Mouse (Mus musculus): ENCODE measurements around the gene Tmem136. TPM values are rescaled to one million over a fixed set of nuclear protein-coding genes. Genes with fewer than 3 reads are reported as not detected.
"Not testable (repeated sequence)": the region's sequence is repeated elsewhere in the genome, so short reads cannot be mapped to it uniquely, and the experiment has no call there.

Gene Tmem136
- polyA plus RNA-seq, 1 experiment from 2014 or later, result 5.5 TPM

DNA sequence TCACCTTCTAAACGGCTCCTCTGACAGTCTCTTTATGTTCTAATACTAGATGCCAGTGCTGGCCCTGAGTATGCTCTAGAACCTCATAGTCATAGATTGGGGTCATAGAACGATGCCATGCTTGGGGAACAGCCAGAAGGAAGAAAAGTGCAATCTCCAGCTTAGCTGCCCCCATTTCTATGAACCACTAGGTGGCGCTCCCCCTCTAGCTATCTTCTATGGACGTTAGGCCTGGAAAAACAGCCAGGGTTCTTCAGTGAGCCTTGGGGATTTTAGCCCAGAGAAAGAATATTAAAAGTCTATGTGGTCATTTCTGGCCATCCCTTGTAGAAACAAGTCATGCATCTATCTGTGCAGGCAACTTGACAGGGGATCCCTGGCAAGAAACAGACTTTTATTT is 25.5 kb upstream of the Tmem136 start:
- Histone ChIP-seq H3K4me2 (replicated peaks; ENCODE audit: low read depth, low read length) (no peak overlapping the region), H3K27me3 (ENCODE audit: control insufficient read depth, insufficient read depth, low read length) (no peaks in the 10 kb centered on the region), H3K4me1 (ENCODE audit: control insufficient read depth, insufficient read depth, low read length) (no peaks in the 10 kb centered on the region), H3K36me3 (ENCODE audit: control insufficient read depth, insufficient read depth, low read length) (no peaks in the 10 kb centered on the region), H3K27ac (ENCODE audit: low read length) (no peak overlapping the region), H3K9me3 (ENCODE audit: control insufficient read depth, low read depth, low read length) (no peaks in the 10 kb centered on the region), H3K4me3 (ENCODE audit: low read depth, low read length) (no peak overlapping the region), H3K9ac (replicated peaks; ENCODE audit: low read depth, low read length) (no peak overlapping the region)
- ATAC-seq (ENCODE audit: insufficient number of reproducible peaks, insufficient read depth, low FRiP score, low read depth), result no peak
- WGBS, result 4% methylated on average over 4 of the region's 4 CpGs

DNA sequence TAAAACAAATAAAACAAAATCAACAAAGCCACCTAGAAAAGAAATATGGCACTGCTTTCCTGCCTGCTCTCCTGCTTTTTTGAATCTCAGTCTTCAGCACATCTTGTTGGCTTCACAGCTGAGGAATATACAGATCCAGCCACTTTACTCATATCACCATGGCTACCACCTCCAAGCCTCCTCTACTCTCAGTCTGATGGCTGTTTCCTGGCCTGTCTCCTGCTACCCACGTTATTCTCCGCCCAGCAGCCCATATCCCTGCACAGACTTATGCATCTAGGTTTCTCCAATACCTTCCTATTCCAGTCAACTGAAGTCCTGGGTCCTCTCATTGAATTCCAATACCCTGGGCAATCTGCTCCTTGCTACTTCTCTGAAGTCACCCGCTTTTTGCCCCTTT is 17.2 kb upstream of the Tmem136 start:
- no peak for ATAC-seq (ENCODE audit: insufficient number of reproducible peaks, insufficient read depth, low FRiP score, low read depth)
- WGBS, result 71% methylated on average over 3 of the region's 3 CpGs
- H3K4me1 ChIP-seq (ENCODE audit: control insufficient read depth, insufficient read depth, low read length), result no peaks in the 10 kb centered on the region
- no peaks in the 10 kb centered on the region for H3K9me3 ChIP-seq (ENCODE audit: control insufficient read depth, low read depth, low read length)
- no peak overlapping the region for H3K27ac ChIP-seq (ENCODE audit: low read length)
- no peak overlapping the region for H3K4me3 ChIP-seq (ENCODE audit: low read depth, low read length)
- no peaks in the 10 kb centered on the region for H3K36me3 ChIP-seq (ENCODE audit: control insufficient read depth, insufficient read depth, low read length)
- H3K27me3 ChIP-seq (ENCODE audit: control insufficient read depth, insufficient read depth, low read length), result no peaks in the 10 kb centered on the region
- H3K9ac ChIP-seq (replicated peaks; ENCODE audit: low read depth, low read length), result no peak overlapping the region
- H3K4me2 ChIP-seq (replicated peaks; ENCODE audit: low read depth, low read length), result no peak overlapping the region

DNA sequence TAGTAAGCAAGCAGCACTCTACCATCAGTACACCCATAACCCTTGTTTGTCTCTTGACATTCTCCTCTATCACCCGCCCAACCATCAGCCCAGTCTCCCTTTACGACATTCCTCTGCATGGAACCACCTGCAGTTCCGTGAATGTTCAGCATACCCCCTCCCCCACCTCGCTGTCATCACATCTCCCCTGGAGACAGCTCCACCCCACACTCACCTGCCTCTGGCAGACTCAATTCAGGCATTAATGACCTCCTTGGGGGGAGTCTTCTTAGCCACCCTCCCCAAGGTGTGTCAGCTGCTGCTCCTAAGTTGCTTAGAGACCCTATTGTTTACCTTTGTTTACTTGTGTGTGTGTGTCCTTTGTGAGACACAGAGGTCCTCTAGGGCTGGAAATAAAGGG is 16.0 kb upstream of the Tmem136 start:
- ATAC-seq (ENCODE audit: insufficient number of reproducible peaks, insufficient read depth, low FRiP score, low read depth), result no peak
- no peaks in the 10 kb centered on the region for H3K36me3 ChIP-seq (ENCODE audit: control insufficient read depth, insufficient read depth, low read length)
- H3K9ac ChIP-seq (replicated peaks; ENCODE audit: low read depth, low read length), result no peak overlapping the region
- H3K4me3 ChIP-seq (ENCODE audit: low read depth, low read length), result no peak overlapping the region
- H3K27me3 ChIP-seq (ENCODE audit: control insufficient read depth, insufficient read depth, low read length), result no peaks in the 10 kb centered on the region
- no peaks in the 10 kb centered on the region for H3K9me3 ChIP-seq (ENCODE audit: control insufficient read depth, low read depth, low read length)
- H3K4me1 ChIP-seq (ENCODE audit: control insufficient read depth, insufficient read depth, low read length), result no peaks in the 10 kb centered on the region
- H3K27ac ChIP-seq (ENCODE audit: low read length), result no peak overlapping the region
- no peak overlapping the region for H3K4me2 ChIP-seq (replicated peaks; ENCODE audit: low read depth, low read length)
- WGBS, result 27% methylated on average over 4 of the region's 4 CpGs

DNA sequence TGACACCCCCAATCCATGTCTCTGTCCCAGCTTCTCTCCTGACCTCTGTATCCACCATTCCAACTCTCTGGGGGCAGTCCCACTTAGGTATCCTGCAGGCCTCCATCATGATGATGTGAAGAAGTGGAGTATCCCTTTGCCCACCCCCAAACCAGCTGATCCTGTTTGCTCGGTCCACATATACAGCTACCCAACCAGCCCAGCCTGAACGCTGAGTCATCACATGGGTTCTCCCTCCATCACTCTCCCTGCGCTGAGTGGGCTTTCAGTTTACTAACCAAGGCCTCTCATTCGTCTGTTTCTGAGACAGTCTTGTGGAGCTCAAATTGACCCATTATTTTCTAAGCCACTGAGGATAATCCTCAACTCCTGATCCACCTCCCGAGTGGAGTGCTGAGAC is 15.6 kb upstream of the Tmem136 start:
- no peak overlapping the region for H3K9ac ChIP-seq (replicated peaks; ENCODE audit: low read depth, low read length)
- H3K27ac ChIP-seq (ENCODE audit: low read length), result no peak overlapping the region
- H3K9me3 ChIP-seq (ENCODE audit: control insufficient read depth, low read depth, low read length), result no peaks in the 10 kb centered on the region
- H3K4me1 ChIP-seq (ENCODE audit: control insufficient read depth, insufficient read depth, low read length), result no peaks in the 10 kb centered on the region
- no peak overlapping the region for H3K4me2 ChIP-seq (replicated peaks; ENCODE audit: low read depth, low read length)
- no peaks in the 10 kb centered on the region for H3K36me3 ChIP-seq (ENCODE audit: control insufficient read depth, insufficient read depth, low read length)
- no peaks in the 10 kb centered on the region for H3K27me3 ChIP-seq (ENCODE audit: control insufficient read depth, insufficient read depth, low read length)
- 68% methylated on average over 5 of the region's 5 CpGs for WGBS
- H3K4me3 ChIP-seq (ENCODE audit: low read depth, low read length), result no peak overlapping the region
- ATAC-seq (ENCODE audit: insufficient number of reproducible peaks, insufficient read depth, low FRiP score, low read depth), result no peak

DNA sequence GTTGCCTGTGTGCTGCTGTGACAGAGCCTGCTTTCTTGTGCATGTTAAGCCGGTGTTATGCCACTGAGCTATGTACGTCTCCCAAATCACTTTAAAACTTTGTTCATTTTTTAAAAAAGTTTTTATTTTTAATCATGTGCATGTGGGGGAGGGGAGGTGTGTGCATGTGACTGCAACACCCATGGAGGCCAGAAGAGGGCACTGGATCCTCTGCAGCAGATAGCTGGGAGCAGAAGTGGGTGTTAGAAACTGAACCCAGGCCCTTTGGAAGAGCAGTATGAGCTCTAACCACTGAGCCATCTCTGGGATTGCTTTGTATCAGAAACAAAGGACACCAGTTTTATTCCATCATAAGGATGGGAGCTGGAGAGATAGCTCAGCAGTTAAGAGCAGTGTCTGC is 14.3 kb upstream of the Tmem136 start:
- ATAC-seq (ENCODE audit: insufficient number of reproducible peaks, insufficient read depth, low FRiP score, low read depth), result no peak
- Histone ChIP-seq H3K36me3 (ENCODE audit: control insufficient read depth, insufficient read depth, low read length) (no peaks in the 10 kb centered on the region), H3K9me3 (ENCODE audit: control insufficient read depth, low read depth, low read length) (no peaks in the 10 kb centered on the region), H3K4me3 (ENCODE audit: low read depth, low read length) (no peak overlapping the region), H3K27me3 (ENCODE audit: control insufficient read depth, insufficient read depth, low read length) (no peaks in the 10 kb centered on the region), H3K27ac (ENCODE audit: low read length) (no peak overlapping the region), H3K4me1 (ENCODE audit: control insufficient read depth, insufficient read depth, low read length) (no peaks in the 10 kb centered on the region), H3K9ac (replicated peaks; ENCODE audit: low read depth, low read length) (no peak overlapping the region), H3K4me2 (replicated peaks; ENCODE audit: low read depth, low read length) (no peak overlapping the region)
- 95% methylated on average over 2 of the region's 2 CpGs for WGBS

DNA sequence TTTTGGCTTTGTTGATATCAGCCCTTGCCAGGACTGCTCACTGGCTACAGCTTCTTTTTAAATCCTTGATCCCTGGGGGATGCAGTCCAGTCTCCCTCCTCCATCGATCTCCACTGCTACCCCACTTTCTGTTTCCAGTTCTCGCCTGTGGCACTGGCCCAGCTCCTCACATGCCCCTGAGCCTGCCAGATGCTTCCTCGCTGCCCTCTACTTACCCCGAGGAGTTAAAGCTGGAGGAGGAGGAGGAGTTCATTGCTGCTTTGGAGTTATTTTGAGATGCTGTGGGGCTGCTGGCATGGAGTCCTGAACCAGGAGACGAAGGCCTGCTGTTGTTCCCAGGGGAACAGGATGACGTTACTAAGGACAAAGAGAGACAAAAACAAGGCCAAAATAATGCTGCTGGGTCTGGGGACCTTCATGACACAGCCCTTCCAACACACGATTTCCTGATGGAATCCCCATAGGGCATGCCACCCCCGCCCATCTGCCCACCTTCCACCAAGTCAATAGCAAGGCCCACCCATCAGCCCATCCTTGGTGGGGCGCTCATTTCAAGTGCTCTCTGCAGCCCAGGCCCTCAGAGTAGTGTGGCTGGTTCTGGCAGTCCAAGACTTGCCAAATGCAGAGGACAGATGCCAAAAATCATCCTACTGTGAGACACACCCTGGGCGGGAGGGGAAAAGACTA is 10.9 kb upstream of the Tmem136 start:
- Histone ChIP-seq H3K4me1 (ENCODE audit: control insufficient read depth, insufficient read depth, low read length) (no peaks in the 10 kb centered on the region), H3K27ac (ENCODE audit: low read length) (no peak overlapping the region), H3K9me3 (ENCODE audit: control insufficient read depth, low read depth, low read length) (no peaks in the 10 kb centered on the region), H3K27me3 (ENCODE audit: control insufficient read depth, insufficient read depth, low read length) (no peaks in the 10 kb centered on the region), H3K4me3 (ENCODE audit: low read depth, low read length) (no peak overlapping the region), H3K4me2 (replicated peaks; ENCODE audit: low read depth, low read length) (no peak overlapping the region), H3K36me3 (ENCODE audit: control insufficient read depth, insufficient read depth, low read length) (no peaks in the 10 kb centered on the region), H3K9ac (replicated peaks; ENCODE audit: low read depth, low read length) (no peak overlapping the region)
- ATAC-seq (ENCODE audit: insufficient number of reproducible peaks, insufficient read depth, low FRiP score, low read depth), result no peak
- WGBS, result 73% methylated on average over 10 of the region's 10 CpGs

DNA sequence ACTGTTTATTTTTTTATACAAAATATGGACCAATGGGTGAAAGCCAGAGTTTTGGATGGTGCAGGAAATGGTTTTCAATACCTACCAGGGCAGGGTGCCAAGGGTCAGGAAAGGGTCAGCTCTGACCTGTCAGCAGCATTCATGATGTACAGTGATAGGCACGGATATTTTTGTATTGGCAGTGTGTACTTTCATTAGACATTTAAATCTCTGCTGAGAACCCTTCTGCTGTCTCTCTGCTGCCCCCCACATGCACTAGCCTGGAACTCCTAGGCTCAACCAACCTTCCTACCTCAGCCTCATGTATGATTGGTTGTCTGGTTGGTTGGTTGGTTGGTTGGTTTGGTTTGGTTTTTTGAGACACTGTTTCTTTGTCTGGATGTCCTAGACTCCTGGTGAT is 6.0 kb upstream of the Tmem136 start:
- Histone ChIP-seq H3K27me3 (ENCODE audit: control insufficient read depth, insufficient read depth, low read length) (no peaks in the 10 kb centered on the region), H3K9ac (replicated peaks; ENCODE audit: low read depth, low read length) (no peak overlapping the region)
- 33% methylated on average over 1 of the region's 1 CpGs for WGBS

DNA sequence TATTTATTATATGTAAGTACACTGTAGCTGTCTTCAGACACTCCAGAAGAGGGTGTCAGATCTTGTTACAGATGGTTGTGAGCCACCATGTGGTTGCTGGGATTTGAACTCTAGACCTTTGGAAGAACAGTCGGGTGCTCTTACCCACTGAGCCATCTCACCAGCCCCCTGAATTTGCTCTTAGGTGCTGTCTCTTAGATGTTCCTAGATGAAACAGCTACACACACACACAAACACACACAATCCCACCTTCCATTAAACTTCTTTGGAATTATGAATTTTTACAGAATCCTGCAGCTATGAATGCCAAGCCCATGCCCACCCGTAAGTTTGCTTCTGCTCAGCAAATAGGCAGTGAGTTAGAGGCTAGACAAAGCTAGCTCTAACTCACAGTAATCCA is 5.6 kb upstream of the Tmem136 start:
- not testable (repeated sequence) for H3K4me2 ChIP-seq (replicated peaks; ENCODE audit: low read depth, low read length); H3K27me3 ChIP-seq (ENCODE audit: control insufficient read depth, insufficient read depth, low read length); H3K4me3 ChIP-seq (ENCODE audit: low read depth, low read length); ATAC-seq (ENCODE audit: insufficient number of reproducible peaks, insufficient read depth, low FRiP score, low read depth); H3K4me1 ChIP-seq (ENCODE audit: control insufficient read depth, insufficient read depth, low read length); H3K9ac ChIP-seq (replicated peaks; ENCODE audit: low read depth, low read length); H3K9me3 ChIP-seq (ENCODE audit: control insufficient read depth, low read depth, low read length); H3K27ac ChIP-seq (ENCODE audit: low read length); H3K36me3 ChIP-seq (ENCODE audit: control insufficient read depth, insufficient read depth, low read length)
- 81% methylated on average over 2 of the region's 2 CpGs for WGBS

More for the DNA sequence above, 6.0 kb upstream of the Tmem136 start:
- no peaks in the 10 kb centered on the region for H3K36me3 ChIP-seq (ENCODE audit: control insufficient read depth, insufficient read depth, low read length)
- H3K4me3 ChIP-seq (ENCODE audit: low read depth, low read length), result no peak overlapping the region
- ATAC-seq (ENCODE audit: insufficient number of reproducible peaks, insufficient read depth, low FRiP score, low read depth), result no peak
- H3K27ac ChIP-seq (ENCODE audit: low read length), result no peak overlapping the region
- H3K9me3 ChIP-seq (ENCODE audit: control insufficient read depth, low read depth, low read length), result no peaks in the 10 kb centered on the region
- no peaks in the 10 kb centered on the region for H3K4me1 ChIP-seq (ENCODE audit: control insufficient read depth, insufficient read depth, low read length)
- H3K4me2 ChIP-seq (replicated peaks; ENCODE audit: low read depth, low read length), result no peak overlapping the region

DNA sequence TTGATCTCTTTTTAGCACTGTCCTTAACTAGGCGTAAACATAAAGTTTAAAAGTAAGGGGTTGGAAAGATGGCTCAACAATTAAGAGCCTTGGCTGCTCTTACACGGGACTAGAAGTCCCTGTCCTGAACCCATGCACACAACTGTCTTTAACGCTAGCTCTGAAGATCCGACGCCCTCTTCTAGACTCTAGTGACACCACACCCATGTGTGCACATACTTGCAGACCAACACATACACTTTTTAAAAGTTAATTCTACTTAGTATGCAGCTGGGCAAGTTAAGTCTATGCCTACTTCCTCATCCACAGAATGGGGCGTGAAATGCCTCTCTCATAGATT is 597 bp upstream of the Tmem136 start:
- H3K36me3 ChIP-seq (ENCODE audit: control insufficient read depth, insufficient read depth, low read length), result no peaks in the 10 kb centered on the region
- no peaks in the 10 kb centered on the region for H3K27me3 ChIP-seq (ENCODE audit: control insufficient read depth, insufficient read depth, low read length)
- 81% methylated on average over 6 of the region's 6 CpGs for WGBS
- H3K27ac ChIP-seq (ENCODE audit: low read length), result no peak overlapping the region
- H3K9me3 ChIP-seq (ENCODE audit: control insufficient read depth, low read depth, low read length), result no peaks in the 10 kb centered on the region
- H3K4me2 ChIP-seq (replicated peaks; ENCODE audit: low read depth, low read length), result no peak overlapping the region
- H3K9ac ChIP-seq (replicated peaks; ENCODE audit: low read depth, low read length), result no peak overlapping the region
- ATAC-seq (ENCODE audit: insufficient number of reproducible peaks, insufficient read depth, low FRiP score, low read depth), result no peak
- H3K4me3 ChIP-seq (ENCODE audit: low read depth, low read length), result peak overlapping the region; percentile 62; the same call in 1 of the 2 replicates
- peaks cover 10% of the 10 kb centered on the region for H3K4me1 ChIP-seq (ENCODE audit: control insufficient read depth, insufficient read depth, low read length)

All from stomach, embryonic 14.5 days (tissue).